ENCODE assay signal across 11 mouse cellular contexts in genomic region chr2:122365244-122365866, GRCm38 (mm10). TPM values are rescaled to one million over a fixed set of nuclear protein-coding genes. Genes with fewer than 3 reads are reported as not detected.
DNase-seq lines count a peak whose midpoint lies in the region; ATAC-seq lines count a peak whose summit lies in the region.
"Had no signal": no experiment of that assay in that cellular context is flagged by ENCODE, and none has a peak within 500 bp of the region (broad histone marks: within the 10 kb centered on the region; RNA-seq: fewer than 3 reads in every experiment).

No protein-coding gene starts in this region.

- H3K27ac ChIP-seq in midbrain, embryonic 14.5 days (replicated peaks; ENCODE audit: low read depth, low read length): 0 out of 2 replicates have a peak overlapping the region, but pooled peaks have one; percentile 17
- no peak overlapping the region for H3K27ac ChIP-seq in midbrain, embryonic 11.5 days (ENCODE audit: low read depth, low read length)
- peak overlapping the region; percentile 72; the same call in 1 of the 2 replicates for H3K27ac ChIP-seq in hindbrain, embryonic 15.5 days (replicated peaks)

- peaks cover 14% of the 10 kb centered on the region; the same call in 1 of the 2 replicates for H3K36me3 ChIP-seq in midbrain, embryonic 14.5 days (ENCODE audit: control insufficient read depth, insufficient read depth, low read length)
- H3K36me3 ChIP-seq in midbrain, embryonic 11.5 days (ENCODE audit: control insufficient read depth, insufficient read depth, low read length): no peaks in the 10 kb centered on the region
- no peaks in the 10 kb centered on the region for H3K36me3 ChIP-seq in hindbrain, embryonic 15.5 days
- no peaks in the 10 kb centered on the region for H3K36me3 ChIP-seq in splenic B cell, adult 2 months (ENCODE audit: control insufficient read depth, insufficient read depth, low read length, poor library complexity, severe bottlenecking)

- H3K4me2 ChIP-seq in midbrain, embryonic 14.5 days (ENCODE audit: low read length): no peak overlapping the region
- no peak overlapping the region for H3K4me2 ChIP-seq in midbrain, embryonic 11.5 days
- H3K4me2 ChIP-seq in hindbrain, embryonic 15.5 days: peak overlapping the region; percentile 86

- H3K9ac ChIP-seq in midbrain, embryonic 14.5 days (replicated peaks; ENCODE audit: low read length): no peak overlapping the region
- no peak overlapping the region for H3K9ac ChIP-seq in midbrain, embryonic 11.5 days (ENCODE audit: low read length)
- H3K9ac ChIP-seq in hindbrain, embryonic 15.5 days: no peak overlapping the region

- peaks cover 28% of the 10 kb centered on the region for H3K4me1 ChIP-seq in midbrain, embryonic 14.5 days (ENCODE audit: control insufficient read depth, insufficient read depth, low read length)
- H3K4me1 ChIP-seq in midbrain, embryonic 11.5 days (ENCODE audit: control insufficient read depth, insufficient read depth, low read length): peaks cover 15% of the 10 kb centered on the region
- peaks cover 50% of the 10 kb centered on the region for H3K4me1 ChIP-seq in hindbrain, embryonic 15.5 days (replicated peaks)

- no peak for ATAC-seq in CD4-positive, CD25-positive, alpha-beta regulatory T cell, adult 4 months
- ATAC-seq in midbrain, embryonic 14.5 days (ENCODE audit: low FRiP score, low TSS enrichment): no peak
- no peak for ATAC-seq in midbrain, embryonic 11.5 days (ENCODE audit: low FRiP score)
- ATAC-seq in hindbrain, embryonic 15.5 days (ENCODE audit: low FRiP score, low read depth): no peak
- no peak for ATAC-seq in erythroid progenitor cell, adult 5-6 weeks (replicated peaks; ENCODE audit: low FRiP score, poor library complexity, severe bottlenecking)

- WGBS in midbrain, embryonic 14.5 days: 89% methylated on average over 10 of the region's 10 CpGs
- 84% methylated on average over 10 of the region's 10 CpGs for WGBS in midbrain, embryonic 11.5 days
- 84% methylated on average over 10 of the region's 10 CpGs for WGBS in hindbrain, embryonic 15.5 days

- peak; percentile 52 for DNase-seq in CD4-positive, CD25-positive, alpha-beta regulatory T cell, adult 2 months (ENCODE audit: low read depth, low spot score)
- DNase-seq in midbrain, embryonic 14.5 days: no peak
- no peak for DNase-seq in midbrain, embryonic 11.5 days (ENCODE audit: low spot score, missing footprints)
- peak; percentile 37 for DNase-seq in splenic B cell, adult 2 months (ENCODE audit: low read depth, low spot score)
- no peak for DNase-seq in yolk sac, embryonic 10.5 days (ENCODE audit: low spot score)
- DNase-seq: gastrocnemius, postnatal 36 days; kidney, postnatal 10 days had no signal

- no peak overlapping the region for H3K4me3 ChIP-seq in midbrain, embryonic 14.5 days (replicated peaks; ENCODE audit: low read depth, low read length)
- no peak overlapping the region for H3K4me3 ChIP-seq in midbrain, embryonic 11.5 days (ENCODE audit: low read depth, low read length)
- no peak overlapping the region for H3K4me3 ChIP-seq in hindbrain, embryonic 15.5 days

- no peaks in the 10 kb centered on the region for H3K9me3 ChIP-seq in midbrain, embryonic 14.5 days (ENCODE audit: control insufficient read depth, low read length)
- no peaks in the 10 kb centered on the region for H3K9me3 ChIP-seq in midbrain, embryonic 11.5 days (ENCODE audit: control insufficient read depth, low read length)
- no peaks in the 10 kb centered on the region for H3K9me3 ChIP-seq in hindbrain, embryonic 15.5 days
- H3K9me3 ChIP-seq: embryonic facial prominence, embryonic 10.5 days had no signal

- no peaks in the 10 kb centered on the region for H3K27me3 ChIP-seq in midbrain, embryonic 14.5 days (ENCODE audit: control insufficient read depth, insufficient read depth, low read length)
- H3K27me3 ChIP-seq in midbrain, embryonic 11.5 days (ENCODE audit: control insufficient read depth, insufficient read depth, low read length): peaks cover 3% of the 10 kb centered on the region; the same call in 1 of the 2 replicates
- H3K27me3 ChIP-seq in hindbrain, embryonic 15.5 days: no peaks in the 10 kb centered on the region
- H3K27me3 ChIP-seq in splenic B cell, adult 2 months (ENCODE audit: control insufficient read depth, insufficient read depth, low read length, poor library complexity, severe bottlenecking): no peaks in the 10 kb centered on the region

RNA-seq across cellular contexts. Expression of gene Shf, which starts 3.6 kb away (rescaled TPM):
- polyA plus RNA-seq in CD4-positive, CD25-positive, alpha-beta regulatory T cell, adult 4 months (2017; shearing (Covaris generic)): under 1 TPM in 1 of 2 experiments, not detected in 1; 0.42 TPM
- polyA plus RNA-seq in midbrain, embryonic 14.5 days (2014; fragmentation: Nextera tagmentation; extraction: Ambion mirVana): 15.9 and 19.2 TPM in 2 replicates
- 6.7 and 9.2 TPM in 2 replicates for polyA plus RNA-seq in midbrain, embryonic 11.5 days (2014; fragmentation: Nextera tagmentation; extraction: Ambion mirVana)
- 11.1 and 12.6 TPM in 2 replicates for polyA plus RNA-seq in hindbrain, embryonic 15.5 days (2015; fragmentation: Nextera tagmentation; extraction: Ambion mirVana)
- 11.3 and 15.1 TPM in 2 replicates for total RNA-seq in erythroid progenitor cell, adult 5-6 weeks (2015; ENCODE audit: low replicate concordance)
- total RNA-seq in erythroid progenitor cell, adult 5-6 weeks (2017; ENCODE audit: low replicate concordance): 9.0 and 22.3 TPM in 2 replicates

RNA-seq across cellular contexts. Expression of gene Duox1, which starts 49.9 kb away (rescaled TPM):
- not detected for polyA plus RNA-seq in CD4-positive, CD25-positive, alpha-beta regulatory T cell, adult 4 months (2017; shearing (Covaris generic))
- 0.18 and 0.22 TPM in 2 replicates for polyA plus RNA-seq in midbrain, embryonic 14.5 days (2014; fragmentation: Nextera tagmentation; extraction: Ambion mirVana)
- polyA plus RNA-seq in midbrain, embryonic 11.5 days (2014; fragmentation: Nextera tagmentation; extraction: Ambion mirVana): 0.04 TPM in 1 of 2 replicates, not detected in the other
- 0.14 and 0.16 TPM in 2 replicates for polyA plus RNA-seq in hindbrain, embryonic 15.5 days (2015; fragmentation: Nextera tagmentation; extraction: Ambion mirVana)
- total RNA-seq in erythroid progenitor cell, adult 5-6 weeks (2015; ENCODE audit: low replicate concordance): not detected in 2 replicates
- total RNA-seq in erythroid progenitor cell, adult 5-6 weeks (2017; ENCODE audit: low replicate concordance): not detected in 2 replicates

RNA-seq across cellular contexts. Expression of gene Duoxa1, which starts 51.8 kb away (rescaled TPM):
- polyA plus RNA-seq in CD4-positive, CD25-positive, alpha-beta regulatory T cell, adult 4 months (2017; shearing (Covaris generic)): not detected
- 0.25 TPM in 1 of 2 replicates, not detected in the other for polyA plus RNA-seq in midbrain, embryonic 14.5 days (2014; fragmentation: Nextera tagmentation; extraction: Ambion mirVana)
- polyA plus RNA-seq in midbrain, embryonic 11.5 days (2014; fragmentation: Nextera tagmentation; extraction: Ambion mirVana): not detected in 2 replicates
- polyA plus RNA-seq in hindbrain, embryonic 15.5 days (2015; fragmentation: Nextera tagmentation; extraction: Ambion mirVana): 0.23 and 0.52 TPM in 2 replicates
- total RNA-seq in erythroid progenitor cell, adult 5-6 weeks (2015; ENCODE audit: low replicate concordance): not detected in 2 replicates
- not detected in 2 replicates for total RNA-seq in erythroid progenitor cell, adult 5-6 weeks (2017; ENCODE audit: low replicate concordance)

Comparison
In these comparisons a context has a peak if more than half of its experiments do, and no peak if none do; other contexts are left out.
1. DNase-seq: peak in CD4-positive, CD25-positive, alpha-beta regulatory T cell, adult 2 months (single experiment) and splenic B cell, adult 2 months (single experiment); none in midbrain, embryonic 14.5 days (single experiment), midbrain, embryonic 11.5 days (single experiment) and yolk sac, embryonic 10.5 days (single experiment).